Mouse (Mus musculus) C2C12 (cell line): ENCODE results near the gene Otof. TPM values are rescaled to one million over a fixed set of nuclear protein-coding genes. Genes with fewer than 3 reads are reported as not detected.

Source experiments
- H3K27me3 ChIP-seq: one replicate; pipeline ENCODE4 v1.6.1; 2011; ENCODE audit not compliant: control insufficient read depth, insufficient read depth, insufficient read length
- H3K36me3 ChIP-seq: one replicate; pipeline ENCODE4 v1.6.1; 2011; ENCODE audit not compliant: control insufficient read depth, insufficient read depth
- H3K4me3 ChIP-seq: one replicate; pipeline ENCODE4 v1.5.1; 2011; ENCODE audit warnings: mild to moderate bottlenecking, control low read depth; ENCODE audit not compliant: poor library complexity, insufficient read depth, severe bottlenecking
- H3K79me2 ChIP-seq: one replicate; pipeline ENCODE4 v1.6.1; 2011; ENCODE audit not compliant: control insufficient read depth, insufficient read depth
- H3K79me3 ChIP-seq: one replicate; pipeline ENCODE4 v1.6.1; 2011; ENCODE audit warnings: low read depth, control low read depth
- H3ac ChIP-seq: one replicate; pipeline ENCODE3; 2011; ENCODE audit warnings: low read depth; ENCODE audit not compliant: control insufficient read depth, insufficient read length
- CEBPB ChIP-seq: IDR thresholded peaks from one replicate; pipeline ENCODE4 v1.6.1; 2011; ENCODE audit warnings: low read depth, mild to moderate bottlenecking, control low read depth, moderate library complexity
- CTCF ChIP-seq: IDR thresholded peaks from one replicate; pipeline ENCODE4 v1.5.1; 2011; ENCODE audit not compliant: control insufficient read depth, insufficient read depth, insufficient read length
- FOSL1 ChIP-seq: IDR thresholded peaks from one replicate; pipeline ENCODE4 v1.8.0; 2011; ENCODE audit warnings: mild to moderate bottlenecking, low read length; ENCODE audit not compliant: poor library complexity, insufficient read depth, severe bottlenecking
- MAX ChIP-seq: IDR thresholded peaks from one replicate; pipeline ENCODE4 v1.6.1; 2011; ENCODE audit warnings: mild to moderate bottlenecking, control low read depth
- MYOD1 ChIP-seq: IDR thresholded peaks from one replicate; pipeline ENCODE4 v1.6.1; 2011; ENCODE audit warnings: low read depth; ENCODE audit not compliant: control insufficient read depth, insufficient read length
- MYOG ChIP-seq: IDR thresholded peaks from one replicate; pipeline ENCODE4 v1.6.1; 2011; ENCODE audit not compliant: control insufficient read depth, insufficient read length; ENCODE audit errors: extremely low read depth
- USF1 ChIP-seq: IDR thresholded peaks from one replicate; pipeline ENCODE4 v1.6.1; 2011; ENCODE audit warnings: low read depth, mild to moderate bottlenecking, control low read depth, moderate library complexity
- polyA plus RNA-seq: library from polyadenylated mRNA; unstranded; fragments of >200 nt; fragmentation: generic; extraction: Trizol; gene quantifications from one replicate; pipeline ENCODE4 v1.2.1, GENCODE M21; 2012; ENCODE audit warnings: missing spikeins

The Otof gene
- polyA plus RNA-seq, 1 experiment = not detected

- Histone ChIP-seq H3ac (no peak overlapping the region), H3K79me3 (no peaks in the 10 kb centered on the region), H3K79me2 (no peaks in the 10 kb centered on the region), H3K36me3 (no peaks in the 10 kb centered on the region), H3K27me3 (peaks cover 3% of the 10 kb centered on the region), H3K4me3 (no peak overlapping the region)
- TF ChIP-seq FOSL1 (no peak), MYOD1 (no peak), CEBPB (no peak), MYOG (no peak), USF1 (no peak), CTCF (no peak), MAX (no peak)
These were observed 106.1 kb downstream of the Otof start for GRCm38 (mm10) chr5:30355559-30356159.

- H3K79me3 ChIP-seq = no peaks in the 10 kb centered on the region
These were observed 106.6 kb downstream of the Otof start for GRCm38 (mm10) chr5:30355114-30355513.

GRCm38 (mm10) chr5:30353605-30354004 lies 108.1 kb downstream of the Otof start:
- H3K79me2 ChIP-seq = no peaks in the 10 kb centered on the region
- H3K4me3 ChIP-seq = no peak overlapping the region
- no peak overlapping the region for H3ac ChIP-seq
- TF ChIP-seq FOSL1 = no peak
- TF ChIP-seq CEBPB = no peak
- no peak for TF ChIP-seq MYOD1
- no peak for TF ChIP-seq MAX
- TF ChIP-seq USF1 = no peak
- no peak for TF ChIP-seq CTCF
- TF ChIP-seq MYOG = no peak
- H3K27me3 ChIP-seq = peaks cover 8% of the 10 kb centered on the region
- no peaks in the 10 kb centered on the region for H3K79me3 ChIP-seq
- no peaks in the 10 kb centered on the region for H3K36me3 ChIP-seq

More at GRCm38 (mm10) chr5:30355114-30355513, 106.6 kb downstream of the Otof start:
- TF ChIP-seq CEBPB = no peak
- H3ac ChIP-seq = no peak overlapping the region
- no peaks in the 10 kb centered on the region for H3K79me2 ChIP-seq
- H3K4me3 ChIP-seq = no peak overlapping the region
- no peaks in the 10 kb centered on the region for H3K36me3 ChIP-seq
- H3K27me3 ChIP-seq = peaks cover 6% of the 10 kb centered on the region

- H3ac ChIP-seq = no peak overlapping the region
- no peaks in the 10 kb centered on the region for H3K36me3 ChIP-seq
- TF ChIP-seq FOSL1 (no peak), MAX (no peak), USF1 (no peak), MYOD1 (no peak), CEBPB (no peak), CTCF (no peak), MYOG (no peak)
- no peaks in the 10 kb centered on the region for H3K79me3 ChIP-seq
- H3K4me3 ChIP-seq = no peak overlapping the region
- peaks cover 19% of the 10 kb centered on the region for H3K27me3 ChIP-seq
- H3K79me2 ChIP-seq = no peaks in the 10 kb centered on the region
These were observed 117.8 kb downstream of the Otof start for GRCm38 (mm10) chr5:30343886-30344285.

- TF ChIP-seq MAX (no peak), MYOG (no peak), USF1 (no peak), CTCF (peak; percentile 71), FOSL1 (no peak), MYOD1 (no peak), CEBPB (no peak)
- no peaks in the 10 kb centered on the region for H3K36me3 ChIP-seq
- H3K27me3 ChIP-seq = peaks cover 19% of the 10 kb centered on the region
- H3K79me2 ChIP-seq = no peaks in the 10 kb centered on the region
- H3K4me3 ChIP-seq = no peak overlapping the region
- no peak overlapping the region for H3ac ChIP-seq
- H3K79me3 ChIP-seq = no peaks in the 10 kb centered on the region
These were observed 118.6 kb downstream of the Otof start for GRCm38 (mm10) chr5:30343107-30343506.

GRCm38 (mm10) chr5:30342601-30343015 lies 119.1 kb downstream of the Otof start:
- no peak overlapping the region for H3K4me3 ChIP-seq
- H3K79me3 ChIP-seq = no peaks in the 10 kb centered on the region
- TF ChIP-seq USF1 = no peak
- TF ChIP-seq CTCF = no peak
- no peak for TF ChIP-seq MAX
- TF ChIP-seq FOSL1 = no peak
- TF ChIP-seq MYOD1 = no peak
- TF ChIP-seq MYOG = no peak
- TF ChIP-seq CEBPB = no peak
- H3ac ChIP-seq = no peak overlapping the region
- H3K27me3 ChIP-seq = peaks cover 17% of the 10 kb centered on the region
- no peaks in the 10 kb centered on the region for H3K36me3 ChIP-seq
- H3K79me2 ChIP-seq = no peaks in the 10 kb centered on the region
